Mouse (Mus musculus) ES-E14 (cell line): Measurements from ENCODE around the gene Aftph.

ENCODE experiments used
- CHD2 ChIP-seq: IDR thresholded peaks from 2 replicates; pipeline ENCODE4 v1.6.1; 2014; ENCODE audit warnings: mild to moderate bottlenecking, low read depth, low read length, inconsistent platforms
- MAFK ChIP-seq: IDR thresholded peaks from 2 replicates; pipeline ENCODE4 v1.6.1; 2014; ENCODE audit warnings: mild to moderate bottlenecking, low read depth, low read length, inconsistent platforms; ENCODE audit not compliant: insufficient read depth
- ZNF384 ChIP-seq: IDR thresholded peaks from 2 replicates; pipeline ENCODE4 v1.6.1; 2012; ENCODE audit warnings: low read depth, low read length, inconsistent platforms

GRCm38 (mm10) chr11:20712068-20712671 lies 29.2 kb downstream of the Aftph start:
- no peak for TF ChIP-seq ZNF384
- TF ChIP-seq MAFK = no peak
- no peak for TF ChIP-seq CHD2
